Mouse (Mus musculus) MN1 (cell line): ENCODE measurements at regions not wholly inside any gene's neighbourhood (a gene's known extent, or its start where the extent isn't known, plus 50 kb on each side); places are given as distances from the start of the nearest gene placed in this dataset.

Source experiments
- DNase-seq: peaks from one replicate; pipeline ENCODE4 v3.0.0-alpha.2; 2016; ENCODE audit warnings: low spot score

GRCm38 (mm10) chr10:44641616-44642015 lies 113.3 kb upstream of the Prdm1 start:
- no peak for DNase-seq

GRCm38 (mm10) chr10:44640620-44641019 lies 112.3 kb upstream of the Prdm1 start:
- DNase-seq, result no peak

- DNase-seq, result no peak
Observed at GRCm38 (mm10) chr10:44638678-44639077, 110.4 kb upstream of the Prdm1 start.

- no peak for DNase-seq
Observed at GRCm38 (mm10) chr10:44636786-44637185, 108.5 kb upstream of the Prdm1 start.

- no peak for DNase-seq
Observed at GRCm38 (mm10) chr10:44636061-44636460, 107.8 kb upstream of the Prdm1 start.

- no peak for DNase-seq
Observed at GRCm38 (mm10) chr10:44631584-44631983, 103.3 kb upstream of the Prdm1 start.

- no peak for DNase-seq
Observed at GRCm38 (mm10) chr10:44630485-44630884, 102.2 kb upstream of the Prdm1 start.

- no peak for DNase-seq
Observed at GRCm38 (mm10) chr10:44628387-44628786, 100.1 kb upstream of the Prdm1 start.

GRCm38 (mm10) chr10:44627431-44627830 lies 99.1 kb upstream of the Prdm1 start:
- DNase-seq, result no peak

- no peak for DNase-seq
Observed at GRCm38 (mm10) chr10:44625521-44625920, 97.2 kb upstream of the Prdm1 start.

- DNase-seq, result no peak
Observed at GRCm38 (mm10) chr10:44615586-44615985, 87.3 kb upstream of the Prdm1 start.

GRCm38 (mm10) chr10:44612571-44612970 lies 84.3 kb upstream of the Prdm1 start:
- no peak for DNase-seq

- no peak for DNase-seq
Observed at GRCm38 (mm10) chr10:44611399-44611798, 83.1 kb upstream of the Prdm1 start.

- DNase-seq, result no peak
Observed at GRCm38 (mm10) chr10:44609187-44609586, 80.9 kb upstream of the Prdm1 start.

- DNase-seq, result no peak
Observed at GRCm38 (mm10) chr10:44607334-44607851, 79.1 kb upstream of the Prdm1 start.

- no peak for DNase-seq
Observed at GRCm38 (mm10) chr10:44604512-44604911, 76.2 kb upstream of the Prdm1 start.

GRCm38 (mm10) chr10:44603461-44603860 lies 75.2 kb upstream of the Prdm1 start:
- DNase-seq, result no peak

- DNase-seq, result no peak
Observed at GRCm38 (mm10) chr10:44601550-44601949, 73.2 kb upstream of the Prdm1 start.

- no peak for DNase-seq
Observed at GRCm38 (mm10) chr10:44599964-44600334, 71.6 kb upstream of the Prdm1 start.

GRCm38 (mm10) chr10:44599331-44599963 lies 71.1 kb upstream of the Prdm1 start:
- no peak for DNase-seq

GRCm38 (mm10) chr10:44598615-44599014 lies 70.3 kb upstream of the Prdm1 start:
- no peak for DNase-seq

GRCm38 (mm10) chr10:44595932-44596331 lies 67.6 kb upstream of the Prdm1 start:
- no peak for DNase-seq

- DNase-seq, result no peak
Observed at GRCm38 (mm10) chr10:44589842-44590241, 61.5 kb upstream of the Prdm1 start.

GRCm38 (mm10) chr10:44589352-44589751 lies 61.1 kb upstream of the Prdm1 start:
- no peak for DNase-seq
